Mouse (Mus musculus) neutrophil, adult 5-6 weeks (primary cell): ENCODE data around the gene Fbxo30. TPM values are rescaled to one million over a fixed set of nuclear protein-coding genes. Genes with fewer than 3 reads are reported as not detected.
"Not testable (repeated sequence)": the region's sequence is repeated elsewhere in the genome, so short reads cannot be mapped to it uniquely, and the experiment has no call there.

Source experiments
- ATAC-seq: fragments of 151-379, 151-347 bp; 2 replicates; pipeline ENCODE4 v1.8.0; 2017; ENCODE audit warnings: mild to moderate bottlenecking, moderate TSS enrichment; ENCODE audit not compliant: insufficient number of reproducible peaks, poor library complexity, low FRiP score, severe bottlenecking; ENCODE audit errors: extremely low read depth
- total RNA-seq: library from RNA; stranded (forward); fragments of 200-1000 nt; gene quantifications from 2 replicates; pipeline ENCODE4 v1.2.3, GENCODE M21; 2017

Gene Fbxo30
- total RNA-seq, result 10.7 and 12.0 TPM in 2 replicates

DNA sequence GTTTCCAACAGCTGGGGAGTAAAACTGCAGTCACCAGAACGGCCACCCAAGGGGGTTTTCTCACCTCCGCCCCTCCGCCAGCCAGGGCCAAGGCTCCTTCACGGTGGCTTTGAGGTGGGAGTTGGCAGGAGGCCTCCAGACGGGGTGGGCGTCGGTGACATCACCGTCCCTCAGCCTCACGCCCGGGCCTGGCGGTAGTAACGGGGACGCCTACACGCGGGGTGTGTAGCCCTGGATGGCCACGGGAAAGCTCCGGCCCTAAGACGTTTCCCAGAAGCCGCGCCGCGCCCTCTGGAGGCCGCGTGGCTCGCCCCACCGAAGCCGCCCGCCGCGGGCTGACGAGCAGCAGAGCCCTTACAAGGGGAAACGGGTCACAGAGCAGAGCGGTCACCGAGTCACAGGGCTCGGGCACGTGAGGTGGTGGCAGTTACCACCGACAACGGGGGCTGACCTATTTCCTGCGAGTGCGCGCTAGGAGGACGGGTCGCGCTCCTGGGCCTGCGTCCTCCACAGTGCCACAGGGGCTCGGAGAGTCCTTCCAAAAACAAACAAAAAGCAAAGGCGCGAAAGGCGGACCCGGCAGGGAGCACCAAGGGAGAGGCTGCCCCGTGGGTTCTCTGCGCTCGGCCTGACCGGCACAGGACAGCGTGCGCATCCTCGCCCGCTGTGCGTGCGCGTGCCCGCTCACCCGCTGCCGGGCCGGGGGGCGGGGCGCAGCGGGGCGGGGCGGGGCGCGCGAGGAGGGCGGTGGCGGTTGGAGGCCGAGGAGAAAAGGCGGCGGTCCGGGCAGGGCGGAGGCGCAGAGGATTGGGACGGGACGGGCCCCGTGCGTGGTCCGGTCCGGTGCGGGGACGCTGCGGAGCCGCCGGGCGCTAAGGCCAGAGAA lies at the start of gene Fbxo30:
Gene Fbxo30 (plus strand): TSS at position 753 of the 886 bp plus-strand sequence.
- ATAC-seq, result peak; percentile 82

DNA sequence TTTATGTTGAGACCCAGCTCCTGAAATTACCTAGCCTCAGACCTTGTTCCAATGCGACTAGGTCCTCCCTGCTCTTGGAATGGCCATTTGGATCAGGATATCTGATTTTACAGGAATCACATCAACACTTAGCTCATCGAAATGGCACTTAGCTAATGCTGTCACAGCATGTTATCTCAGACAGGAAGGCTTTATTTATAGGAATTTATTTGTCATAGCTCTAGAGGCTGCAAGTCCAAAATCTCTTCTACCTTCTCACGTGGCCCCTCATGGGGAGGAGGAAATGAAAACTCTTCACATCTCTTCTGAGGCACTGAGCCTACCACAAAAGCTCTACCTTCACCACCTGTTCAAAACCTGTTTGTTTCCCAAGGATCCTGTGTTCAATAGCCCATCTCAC lies 47.9 kb upstream of the Fbxo30 start:
- no peak for ATAC-seq

DNA sequence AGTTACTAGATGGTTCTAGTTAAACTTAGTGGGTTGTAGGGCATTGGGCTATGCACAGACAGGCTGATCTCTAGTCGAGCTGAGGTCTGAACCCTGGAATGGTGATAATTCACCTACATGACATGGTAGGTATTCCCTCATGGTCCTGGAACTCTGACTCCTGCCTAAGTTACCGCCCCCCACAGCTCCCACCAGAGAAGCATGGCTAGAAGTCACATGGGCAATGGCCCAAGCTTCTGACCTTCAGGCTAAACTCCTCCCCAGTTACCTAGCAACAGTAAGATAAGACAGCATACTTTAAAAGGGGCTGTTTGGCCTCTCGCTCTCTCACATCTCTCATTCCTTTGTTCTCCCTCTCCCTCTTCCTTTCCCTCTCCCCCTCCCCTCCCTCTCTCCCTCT lies 38.1 kb upstream of the Fbxo30 start:
- not testable (repeated sequence) for ATAC-seq

GRCm38 (mm10) chr10:11248210-11248609 lies 32.9 kb upstream of the Fbxo30 start:
- ATAC-seq, result no peak

GRCm38 (mm10) chr10:11250247-11250997 lies 30.7 kb upstream of the Fbxo30 start:
- ATAC-seq, result no peak

DNA sequence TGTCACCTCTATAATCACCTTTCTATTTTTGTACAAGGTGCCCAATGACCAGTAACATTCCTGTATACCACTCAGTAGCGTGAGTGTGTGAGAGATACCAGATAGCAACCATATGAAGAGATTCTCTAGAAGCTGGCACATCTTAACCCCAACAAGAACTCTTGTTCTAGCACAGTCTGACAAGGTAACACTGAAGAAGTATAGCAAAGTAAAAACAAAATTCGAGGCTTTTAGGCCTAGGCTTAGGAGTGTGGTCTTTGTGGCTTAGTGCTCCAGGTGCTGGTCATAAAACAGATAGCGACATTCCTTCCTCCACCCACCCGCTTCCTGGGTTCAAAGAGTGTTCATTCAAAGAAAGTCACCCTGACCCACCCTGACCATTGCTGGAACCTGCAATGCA lies 27.5 kb upstream of the Fbxo30 start:
- not testable (repeated sequence) for ATAC-seq

DNA sequence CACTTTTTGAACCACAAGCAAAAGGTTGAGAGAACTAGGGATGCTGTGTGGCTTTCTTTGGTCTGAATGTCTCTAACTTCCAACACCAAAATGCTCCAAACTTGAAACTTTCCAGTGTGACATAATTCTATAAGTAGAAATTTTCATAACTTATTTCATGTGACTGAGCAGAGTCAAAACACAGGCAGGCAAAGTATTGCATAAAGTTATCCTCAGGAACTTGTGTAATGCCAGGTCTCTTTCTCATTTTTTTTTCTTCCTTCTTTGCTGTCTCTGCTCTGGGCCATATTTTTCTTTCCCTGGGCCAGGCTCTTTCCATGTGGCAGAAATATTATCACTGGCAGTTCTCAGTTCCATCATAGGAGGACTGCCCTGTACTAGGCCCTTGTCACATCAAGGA lies 21.0 kb upstream of the Fbxo30 start:
- ATAC-seq, result no peak

GRCm38 (mm10) chr10:11262292-11262691 lies 18.8 kb upstream of the Fbxo30 start:
- not testable (repeated sequence) for ATAC-seq

GRCm38 (mm10) chr10:11263795-11264194 lies 17.3 kb upstream of the Fbxo30 start:
- ATAC-seq, result not testable (repeated sequence)

DNA sequence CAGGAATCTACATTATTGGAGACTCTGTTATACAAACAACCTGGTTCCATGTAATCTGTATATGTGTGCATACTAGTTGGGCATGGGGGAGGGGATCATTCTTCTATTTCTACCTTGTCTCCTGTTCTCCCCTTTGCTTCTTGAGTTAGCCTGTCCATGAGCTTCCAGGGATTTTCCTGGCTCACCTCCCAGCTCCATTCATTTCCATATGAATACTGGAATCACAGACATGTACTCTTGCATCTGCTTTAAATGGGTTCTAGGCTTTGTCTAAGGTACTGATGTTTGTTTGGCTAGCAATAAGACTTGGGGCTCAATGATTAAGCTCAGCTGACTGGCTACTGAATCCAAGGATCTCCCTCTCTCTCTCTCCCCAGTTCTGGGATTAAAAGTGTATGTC lies 12.0 kb upstream of the Fbxo30 start:
- ATAC-seq, result no peak

DNA sequence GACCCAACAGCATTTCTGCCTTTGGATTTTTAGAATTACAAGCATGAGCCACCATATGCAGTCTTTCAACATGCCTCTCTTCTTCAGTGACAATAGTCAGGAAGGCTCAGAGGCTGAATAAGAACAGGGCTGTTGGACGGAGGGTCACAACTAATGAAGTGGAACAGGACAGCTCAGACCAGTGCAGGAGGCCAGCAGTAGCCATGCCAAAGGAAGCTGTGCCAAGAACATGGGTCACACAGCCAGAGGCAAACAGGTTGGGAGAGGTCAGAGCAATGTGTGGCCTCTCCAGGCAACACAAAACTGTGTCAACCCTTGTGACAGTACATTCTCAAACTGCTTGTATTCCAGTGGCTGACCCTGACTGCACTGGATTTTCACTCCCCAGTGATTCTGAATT lies 6.7 kb upstream of the Fbxo30 start:
- no peak for ATAC-seq

GRCm38 (mm10) chr10:11280235-11280577 lies 924 bp upstream of the Fbxo30 start:
- no peak for ATAC-seq

DNA sequence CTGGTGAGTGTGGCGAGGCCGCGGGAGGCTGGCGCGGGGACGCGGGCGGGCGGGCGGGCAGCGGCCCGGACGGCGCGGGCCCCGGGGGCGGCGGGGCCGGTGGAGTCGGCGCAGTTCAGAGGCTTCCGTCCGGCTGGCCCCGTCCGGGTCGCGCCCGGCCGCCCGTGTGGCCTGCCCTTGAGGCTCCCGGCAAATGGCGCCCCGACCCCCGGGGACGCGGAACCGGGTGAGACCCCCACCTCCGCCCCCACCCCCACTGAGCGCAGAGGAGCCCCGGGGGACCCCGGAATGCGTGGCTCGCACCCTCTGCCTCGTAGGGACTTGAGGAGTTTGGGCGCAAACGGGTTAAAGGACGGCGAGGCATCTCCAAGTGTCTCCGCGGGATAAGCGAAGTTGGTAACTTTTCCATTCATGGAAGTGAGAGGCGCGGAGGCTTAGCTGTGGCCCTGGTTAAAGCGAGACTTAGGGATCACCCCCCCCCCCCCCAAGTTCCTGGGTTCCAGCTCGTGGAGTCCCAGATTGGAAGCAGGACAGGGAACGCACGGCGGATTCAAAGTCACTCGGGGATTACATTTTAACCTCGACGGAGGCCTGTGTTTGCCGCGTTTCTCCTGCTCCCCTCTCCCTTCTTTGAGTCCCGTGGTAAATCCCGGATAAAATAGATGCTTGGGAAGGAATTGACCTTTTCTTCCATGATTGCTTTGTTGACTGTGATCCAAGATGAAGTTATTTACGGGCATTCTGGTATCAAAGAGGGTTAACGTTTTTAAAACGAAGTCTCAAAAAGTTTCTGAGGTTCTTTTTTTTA lies 572 bp downstream of the Fbxo30 start:
- no peak for ATAC-seq

DNA sequence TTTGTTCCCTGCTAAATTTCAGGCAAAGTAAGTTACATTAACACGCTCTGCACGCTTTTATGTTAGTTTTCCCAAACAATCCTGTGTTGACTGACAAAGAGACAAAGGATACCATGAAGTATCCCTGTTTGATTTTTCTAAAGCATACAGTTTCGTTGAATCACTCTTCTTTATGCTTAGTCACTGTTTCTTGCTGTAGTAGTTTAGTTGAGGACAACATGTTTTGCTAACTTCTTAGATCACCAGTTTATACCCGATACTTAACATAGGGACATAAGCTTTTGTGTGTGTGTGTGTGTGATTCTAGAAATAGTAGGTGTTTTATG lies 1.1 kb downstream of the Fbxo30 start:
- no peak for ATAC-seq

DNA sequence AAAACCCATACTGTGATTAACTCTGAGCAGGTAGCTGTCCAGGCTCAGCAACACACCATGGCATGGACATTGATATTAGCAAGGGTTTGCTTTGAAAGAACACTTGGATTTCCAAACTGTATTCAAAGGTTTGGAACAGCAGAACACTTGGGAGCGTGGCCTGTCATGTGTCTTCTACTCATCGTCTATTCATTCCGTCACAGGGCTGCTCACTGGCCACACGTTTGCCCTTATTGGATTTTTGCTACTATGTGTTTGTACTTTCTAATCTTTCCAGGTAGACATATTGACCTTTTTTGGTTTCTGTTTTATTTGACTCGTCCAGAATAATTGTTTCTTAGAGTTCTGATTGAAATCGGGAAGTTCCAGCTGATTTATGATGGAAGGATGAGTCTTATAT lies 17.3 kb downstream of the Fbxo30 start:
- no peak for ATAC-seq

GRCm38 (mm10) chr10:11305365-11306053 lies 24.4 kb downstream of the Fbxo30 start:
- ATAC-seq, result no peak

DNA sequence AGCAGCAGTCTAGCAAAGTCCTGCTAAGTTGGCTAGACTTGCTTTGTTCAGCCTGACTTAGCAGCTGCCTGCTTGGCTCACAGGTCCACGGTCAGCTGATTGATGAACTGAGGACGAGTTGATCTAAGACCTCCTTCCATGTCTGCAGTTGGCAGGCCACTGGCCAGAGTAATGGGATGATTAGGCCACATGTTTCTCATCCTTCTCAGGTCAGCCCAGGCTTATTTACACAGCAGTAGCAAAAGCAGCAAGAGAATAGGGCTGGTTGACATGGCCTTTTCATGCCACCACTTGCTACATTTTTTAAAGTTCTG lies 24.9 kb downstream of the Fbxo30 start:
- ATAC-seq, result no peak

- ATAC-seq, result no peak
Measured at GRCm38 (mm10) chr10:11309866-11310265, 28.7 kb downstream of the Fbxo30 start.

DNA sequence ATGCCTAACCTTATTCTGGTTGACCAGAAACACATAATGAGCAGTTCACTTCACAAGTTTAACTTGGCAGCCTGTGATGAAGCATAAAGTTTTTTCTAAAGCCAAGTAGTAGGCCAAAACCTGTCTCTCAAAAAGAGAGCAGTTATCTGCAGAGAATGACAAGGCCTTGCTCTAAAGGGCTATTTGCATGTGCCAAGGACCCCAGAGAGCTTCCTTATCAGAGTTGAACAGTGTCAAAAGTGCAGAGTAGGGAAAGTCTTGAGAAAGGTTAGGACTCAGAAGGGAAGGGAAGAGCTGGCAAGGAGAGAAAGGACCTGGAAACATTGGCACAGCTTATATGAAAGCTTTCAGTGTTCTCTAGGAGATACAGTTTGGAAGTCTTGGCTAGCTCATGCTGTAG lies 29.4 kb downstream of the Fbxo30 start:
- ATAC-seq, result no peak
